Mouse (Mus musculus) T-helper 2 cell (primary cell): ENCODE measurements around the gene Cmya5.

ENCODE experiments used
- in situ Hi-C: fragments of 300-600 bp; cut with MboI, MseI; formaldehyde crosslinking; loops from one replicate; pipeline ENCODE4 v1.15.1; 2025; ENCODE audit warnings: high pct_unique_total_duplicates

Gene Cmya5

GRCm38 (mm10) chr13:92992823-92993222, 151.7 kb downstream of the Cmya5 start:
- in situ Hi-C loops = no loop called here
